Mouse (Mus musculus) liver, adult 2 months (tissue): ENCODE data around the gene Hsd17b3. TPM values are rescaled to one million over a fixed set of nuclear protein-coding genes. Genes with fewer than 3 reads are reported as not detected.

Experiments used
- DNase-seq: peaks from one replicate; pipeline ENCODE4 v3.0.0-alpha.2; 2011; ENCODE audit warnings: low read depth, low spot score; ENCODE audit errors: extremely low read depth
- H3K27ac ChIP-seq: fragments of 200-500 bp; replicated peaks from 2 replicates; pipeline ENCODE4 v1.5.1; 2012; ENCODE audit warnings: low read depth, mild to moderate bottlenecking, control low read depth, inconsistent platforms, low read length; ENCODE audit not compliant: insufficient read depth
- H3K27me3 ChIP-seq: fragments of 200-500 bp; 2 replicates; pipeline ENCODE4 v1.6.1; 2012; ENCODE audit warnings: mild to moderate bottlenecking, moderate library complexity, low read length, inconsistent platforms; ENCODE audit not compliant: control insufficient read depth, insufficient read depth
- H3K36me3 ChIP-seq: fragments of 200-500 bp; 2 replicates; pipeline ENCODE4 v1.6.1; 2012; ENCODE audit warnings: low read length, inconsistent platforms; ENCODE audit not compliant: control insufficient read depth, insufficient read depth
- H3K4me1 ChIP-seq: fragments of 200-500 bp; 2 replicates; pipeline ENCODE4 v1.6.1; 2011; ENCODE audit warnings: low read length; ENCODE audit not compliant: control insufficient read depth, insufficient read depth
- H3K4me3 ChIP-seq: fragments of 200-500 bp; 2 replicates; pipeline ENCODE4 v1.5.1; 2011; ENCODE audit warnings: low read depth, mild to moderate bottlenecking, control low read depth, low read length, moderate library complexity; ENCODE audit not compliant: insufficient read depth
- H3K79me2 ChIP-seq: fragments of 200-500 bp; 2 replicates; pipeline ENCODE4 v1.6.1; 2012; ENCODE audit warnings: inconsistent platforms, mild to moderate bottlenecking, low read length, moderate library complexity; ENCODE audit not compliant: control insufficient read depth, insufficient read depth
- H3K9ac ChIP-seq: fragments of 200-500 bp; 2 replicates; pipeline ENCODE4 v1.6.1; 2012; ENCODE audit warnings: low read depth, mild to moderate bottlenecking, control low read depth, inconsistent platforms, low read length
- CTCF ChIP-seq: fragments of 200-500 bp; IDR thresholded peaks from 2 replicates; pipeline ENCODE4 v1.5.1; 2011; ENCODE audit warnings: low read depth, low read length, control low read depth
- POLR2A ChIP-seq: fragments of 200-500 bp; IDR thresholded peaks from 2 replicates; pipeline ENCODE4 v1.6.1; 2011; ENCODE audit warnings: low read length, control low read depth; ENCODE audit not compliant: insufficient read depth; ENCODE audit errors: extremely low read depth
- WGBS: fragments of 180-500 bp; shearing (Covaris S2); methylation state at CpG from one replicate; pipeline ENCODE4 v1.1.7; 2018; 5-methylcytosine and 5-hydroxymethylcytosine counted together
- polyA plus RNA-seq: library from polyadenylated mRNA; depleted of rRNA; stranded (reverse); fragments of >200 nt; gene quantifications from 2 replicates; pipeline ENCODE4 v1.2.3, GENCODE M21; 2012
- total RNA-seq: library from RNA; depleted of rRNA; stranded (reverse); fragments of >200 nt; gene quantifications from 2 replicates; pipeline ENCODE4 v1.2.3, GENCODE M21; 2014

Gene Hsd17b3
- total and polyA plus RNA-seq, 2 experiments: not detected

DNA sequence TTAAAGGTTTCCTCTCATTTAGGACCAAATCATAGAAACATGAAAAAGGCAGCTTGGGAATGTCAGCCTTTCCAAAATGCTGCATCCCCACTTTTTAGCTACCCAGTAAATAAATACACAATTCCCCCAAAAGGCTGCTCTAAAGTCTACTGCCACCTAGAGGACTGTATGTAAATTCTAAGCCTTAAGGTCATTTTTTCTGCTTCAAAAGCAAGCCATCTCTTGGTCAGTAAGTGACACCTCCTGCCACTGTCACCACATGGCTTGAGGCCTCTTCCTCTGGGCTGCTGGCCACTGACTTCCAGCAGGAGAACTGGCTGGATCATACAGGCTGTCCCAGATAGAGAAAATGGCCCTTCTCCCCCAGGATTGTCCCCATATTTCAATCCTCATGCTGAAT lies 50.9 kb downstream of the Hsd17b3 start:
- Histone ChIP-seq H3K4me1 (peaks cover 7% of the 10 kb centered on the region), H3K9ac (no peak overlapping the region), H3K36me3 (no peaks in the 10 kb centered on the region), H3K27me3 (no peaks in the 10 kb centered on the region), H3K27ac (no peak overlapping the region), H3K4me3 (no peak overlapping the region), H3K79me2 (no peaks in the 10 kb centered on the region)
- DNase-seq: peak; percentile 19
- peak; percentile 20; the same call in 1 of the 2 replicates for TF ChIP-seq CTCF
- no peak for TF ChIP-seq POLR2A

- peak; percentile 94 for TF ChIP-seq CTCF
- TF ChIP-seq POLR2A: no peak
- Histone ChIP-seq H3K9ac (no peak overlapping the region), H3K79me2 (no peaks in the 10 kb centered on the region), H3K27ac (no peak overlapping the region), H3K27me3 (no peaks in the 10 kb centered on the region), H3K4me1 (peaks cover 7% of the 10 kb centered on the region), H3K36me3 (no peaks in the 10 kb centered on the region), H3K4me3 (no peak overlapping the region)
- 30% methylated on average over 13 of the region's 13 CpGs for WGBS
- peak; percentile 44 for DNase-seq
These were observed 52.7 kb downstream of the Hsd17b3 start for GRCm38 (mm10) chr13:64036079-64037011.

- WGBS: 30% methylated on average over 8 of the region's 8 CpGs
- H3K9ac ChIP-seq: no peak overlapping the region
- TF ChIP-seq POLR2A: no peak
- no peak for TF ChIP-seq CTCF
- no peaks in the 10 kb centered on the region for H3K79me2 ChIP-seq
- H3K4me1 ChIP-seq: peaks cover 10% of the 10 kb centered on the region
- no peak overlapping the region for H3K27ac ChIP-seq
- no peak overlapping the region for H3K4me3 ChIP-seq
- H3K27me3 ChIP-seq: no peaks in the 10 kb centered on the region
- H3K36me3 ChIP-seq: no peaks in the 10 kb centered on the region
- DNase-seq: no peak
These were observed 54.0 kb downstream of the Hsd17b3 start for GRCm38 (mm10) chr13:64035036-64035435.

DNA sequence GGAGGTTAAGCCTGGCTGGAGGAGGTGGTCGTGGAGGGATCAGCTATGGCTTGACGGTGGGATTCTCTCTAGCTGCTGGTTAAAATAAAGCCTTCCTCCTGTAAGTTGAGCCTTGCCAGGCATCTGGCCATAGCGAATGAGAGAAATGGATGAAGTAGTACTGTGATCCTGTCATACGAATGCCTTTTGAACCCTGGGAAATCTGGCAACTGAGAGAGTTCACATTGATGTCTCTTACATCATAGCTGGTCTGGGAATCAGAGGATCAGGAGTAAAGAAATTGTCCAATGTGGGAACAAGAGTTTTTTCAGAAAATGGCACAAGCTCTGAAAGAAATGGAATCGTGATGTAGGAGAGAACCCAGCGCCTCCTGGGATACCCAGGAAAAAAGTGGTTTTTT lies 55.1 kb downstream of the Hsd17b3 start:
- peak; percentile 83 for DNase-seq
- no peaks in the 10 kb centered on the region for H3K79me2 ChIP-seq
- H3K9ac ChIP-seq: no peak overlapping the region
- peaks cover 10% of the 10 kb centered on the region for H3K4me1 ChIP-seq
- no peaks in the 10 kb centered on the region for H3K36me3 ChIP-seq
- no peaks in the 10 kb centered on the region for H3K27me3 ChIP-seq
- H3K4me3 ChIP-seq: no peak overlapping the region
- 54% methylated on average over 6 of the region's 6 CpGs for WGBS
- TF ChIP-seq CTCF (no peak), POLR2A (no peak)
- no peak overlapping the region; the same call in 1 of the 2 replicates for H3K27ac ChIP-seq

- Histone ChIP-seq H3K9ac (no peak overlapping the region), H3K79me2 (no peaks in the 10 kb centered on the region), H3K27ac (no peak overlapping the region), H3K4me3 (no peak overlapping the region), H3K36me3 (no peaks in the 10 kb centered on the region), H3K27me3 (no peaks in the 10 kb centered on the region), H3K4me1 (peaks cover 10% of the 10 kb centered on the region)
- no peak for DNase-seq
- TF ChIP-seq POLR2A: no peak
- TF ChIP-seq CTCF: no peak
- 85% methylated on average over 4 of the region's 4 CpGs for WGBS
These were observed 55.8 kb downstream of the Hsd17b3 start for GRCm38 (mm10) chr13:64033181-64033580.

GRCm38 (mm10) chr13:64031254-64031653 lies 57.8 kb downstream of the Hsd17b3 start:
- no peaks in the 10 kb centered on the region for H3K79me2 ChIP-seq
- TF ChIP-seq POLR2A: no peak
- peaks cover 10% of the 10 kb centered on the region for H3K4me1 ChIP-seq
- H3K27me3 ChIP-seq: no peaks in the 10 kb centered on the region
- no peak overlapping the region; the same call in 1 of the 2 replicates for H3K27ac ChIP-seq
- no peak overlapping the region for H3K9ac ChIP-seq
- no peak overlapping the region for H3K4me3 ChIP-seq
- DNase-seq: peak; percentile 23
- no peaks in the 10 kb centered on the region for H3K36me3 ChIP-seq
- WGBS: 38% methylated on average over 4 of the region's 4 CpGs
